Mouse (Mus musculus) forebrain, embryonic 16.5 days (tissue): ENCODE data around the gene Zfp365. TPM values are rescaled to one million over a fixed set of nuclear protein-coding genes. Genes with fewer than 3 reads are reported as not detected.

Experiments used
- ATAC-seq: fragments of 200-750 bp; cut with Nextera tagmentation; 2 replicates; pipeline ENCODE4 v1.8.0; 2017; ENCODE audit warnings: mild to moderate bottlenecking, moderate library complexity
- H3K27ac ChIP-seq: fragments of 300-500 bp; sonication (generic); 2 replicates; pipeline ENCODE4 v1.5.1; 2014; ENCODE audit warnings: low read length, control low read depth
- H3K27me3 ChIP-seq: fragments of 300-500 bp; sonication (generic); replicated peaks from 2 replicates; pipeline ENCODE4 v1.6.1; 2014; ENCODE audit warnings: low read length; ENCODE audit not compliant: control insufficient read depth, insufficient read depth
- H3K36me3 ChIP-seq: fragments of 300-500 bp; sonication (generic); 2 replicates; pipeline ENCODE4 v1.6.1; 2014; ENCODE audit not compliant: control insufficient read depth, insufficient read depth
- H3K4me1 ChIP-seq: fragments of 300-500 bp; sonication (generic); replicated peaks from 2 replicates; pipeline ENCODE4 v1.6.1; 2014; ENCODE audit warnings: low read length; ENCODE audit not compliant: control insufficient read depth, insufficient read depth
- H3K4me2 ChIP-seq: fragments of 300-500 bp; sonication (generic); 2 replicates; pipeline ENCODE4 v1.6.1; 2014; ENCODE audit warnings: mild to moderate bottlenecking, low read length, control low read depth
- H3K4me3 ChIP-seq: fragments of 300-500 bp; sonication (generic); replicated peaks from 2 replicates; pipeline ENCODE4 v1.5.1; 2014; ENCODE audit warnings: mild to moderate bottlenecking, low read length, control low read depth
- H3K9ac ChIP-seq: fragments of 300-500 bp; sonication (generic); replicated peaks from 2 replicates; pipeline ENCODE4 v1.6.1; 2014; ENCODE audit warnings: low read depth, low read length, control low read depth
- H3K9me3 ChIP-seq: fragments of 300-500 bp; sonication (generic); 2 replicates; pipeline ENCODE4 v1.6.1; 2016; ENCODE audit warnings: low read length; ENCODE audit not compliant: control insufficient read depth
- WGBS: fragments of 180-500 bp; shearing (Covaris S2); extraction: QIAGEN DNeasy Blood & Tissue Kit; methylation state at CpG from one replicate; pipeline ENCODE4 v1.1.7; 2014; 5-methylcytosine and 5-hydroxymethylcytosine counted together
- polyA plus RNA-seq: library from polyadenylated mRNA; unstranded; fragments of >200 nt; fragmentation: Nextera tagmentation; extraction: Ambion mirVana; gene quantifications from 2 replicates; pipeline ENCODE4 v1.2.1, GENCODE M21; 2015

Zfp365 gene
- polyA plus RNA-seq, 1 experiment from 2014 or later, result 4.9 TPM

DNA sequence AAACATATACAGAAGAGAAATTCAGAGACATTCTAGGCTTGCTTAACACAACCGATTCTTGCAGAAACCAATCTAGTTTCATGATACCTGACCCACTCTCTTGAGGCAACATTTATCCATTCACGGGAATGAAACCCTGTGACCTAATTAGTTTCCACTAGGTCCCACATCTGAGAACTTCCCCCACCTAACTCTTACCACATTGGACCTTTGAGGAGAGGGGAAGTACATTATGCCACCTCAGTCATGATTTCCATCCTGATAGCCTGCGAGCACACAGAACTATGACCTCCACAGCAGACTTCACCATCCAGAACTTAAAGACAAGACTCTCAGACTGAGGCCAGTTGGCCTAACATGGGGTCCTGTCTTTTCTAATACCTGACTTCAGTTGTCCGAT is 71.7 kb downstream of the Zfp365 start:
- H3K4me3 ChIP-seq, result no peak overlapping the region
- no peaks in the 10 kb centered on the region for H3K9me3 ChIP-seq
- H3K4me2 ChIP-seq, result no peak overlapping the region
- H3K36me3 ChIP-seq, result no peaks in the 10 kb centered on the region
- no peak for ATAC-seq
- WGBS, result 90% methylated on average over 4 of the region's 4 CpGs
- H3K4me1 ChIP-seq, result no peaks in the 10 kb centered on the region
- no peaks in the 10 kb centered on the region for H3K27me3 ChIP-seq
- H3K9ac ChIP-seq, result no peak overlapping the region
- H3K27ac ChIP-seq, result no peak overlapping the region

DNA sequence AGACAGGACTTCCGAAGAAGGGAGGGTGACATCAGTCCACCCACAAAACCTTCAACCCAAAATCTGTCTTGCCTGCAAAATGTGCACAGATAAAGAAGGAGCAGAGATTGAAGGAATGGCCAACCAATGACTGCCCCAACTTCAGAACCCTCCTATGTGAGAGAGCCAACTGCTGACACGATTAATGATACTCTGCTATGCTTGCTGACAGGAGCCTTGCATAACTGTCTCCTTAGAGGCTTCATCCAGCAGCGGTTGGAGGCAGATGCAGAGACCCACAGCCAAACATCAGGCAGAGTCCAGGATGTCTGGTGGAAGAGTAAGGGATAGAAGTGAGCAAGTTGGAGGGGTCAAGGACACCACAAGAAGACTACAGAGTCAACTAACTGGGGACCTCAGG is 73.3 kb downstream of the Zfp365 start:
- Histone ChIP-seq H3K9ac (no peak overlapping the region), H3K36me3 (no peaks in the 10 kb centered on the region), H3K27ac (no peak overlapping the region), H3K9me3 (no peaks in the 10 kb centered on the region), H3K27me3 (no peaks in the 10 kb centered on the region), H3K4me3 (no peak overlapping the region), H3K4me1 (no peaks in the 10 kb centered on the region), H3K4me2 (no peak overlapping the region)
- WGBS, result 89% methylated on average over 3 of the region's 3 CpGs
- no peak for ATAC-seq

DNA sequence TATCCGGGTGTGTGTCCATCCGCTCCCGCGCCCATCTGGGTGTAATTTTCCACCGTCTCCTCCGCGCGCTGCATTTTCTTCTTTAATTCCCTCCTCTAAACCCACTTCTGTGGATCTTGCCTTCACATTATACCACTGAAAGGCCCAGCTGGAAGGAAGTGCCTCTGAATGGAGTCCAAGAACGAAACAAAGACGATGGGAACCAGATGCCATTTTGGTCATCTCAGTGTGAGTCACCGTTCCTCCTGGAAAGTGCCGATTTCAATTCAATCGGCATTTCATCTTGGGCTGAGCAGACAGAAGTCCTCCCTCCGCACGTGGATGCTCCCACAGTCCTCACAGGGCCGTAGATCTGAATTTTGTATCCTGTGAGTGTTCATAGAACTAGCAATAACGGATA is 76.0 kb downstream of the Zfp365 start:
- H3K4me1 ChIP-seq, result no peaks in the 10 kb centered on the region
- no peak overlapping the region for H3K9ac ChIP-seq
- WGBS, result 78% methylated on average over 17 of the region's 17 CpGs
- H3K27me3 ChIP-seq, result no peaks in the 10 kb centered on the region
- H3K27ac ChIP-seq, result no peak overlapping the region
- no peak for ATAC-seq
- no peaks in the 10 kb centered on the region for H3K36me3 ChIP-seq
- no peak overlapping the region for H3K4me2 ChIP-seq
- no peak overlapping the region for H3K4me3 ChIP-seq
- no peaks in the 10 kb centered on the region for H3K9me3 ChIP-seq

Other genes with a start within 250 kb of the Zfp365 start
- 8.1 and 10.0 TPM in 2 replicates for gene Rtkn2, start 66.9 kb upstream of the Zfp365 start, polyA plus RNA-seq